Mouse (Mus musculus): ENCODE results near the gene Tas2r103.

Tas2r103 gene

DNA sequence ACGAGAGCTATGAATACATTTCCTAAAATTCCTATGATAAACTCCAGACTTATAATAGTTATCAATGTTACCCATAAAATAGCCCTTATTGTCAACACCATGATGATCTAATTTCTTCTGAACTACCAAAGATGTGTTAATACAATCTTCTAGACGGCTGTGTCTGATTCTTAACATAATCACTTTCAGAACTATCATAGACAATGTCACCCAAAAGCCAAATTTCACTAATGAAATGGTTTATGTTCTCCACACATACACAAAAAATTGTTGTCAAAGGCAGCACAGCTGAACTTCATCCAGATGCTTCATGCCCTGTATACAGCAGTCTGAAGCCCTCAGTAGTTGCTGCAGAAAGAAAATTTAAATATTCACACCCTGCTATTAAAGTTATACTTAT is at the start of gene Tas2r103:
Gene Tas2r103 (minus strand): TSS at position 101 of the 400 bp plus-strand sequence.
- DNase-seq (ENCODE audit: low read depth, low spot score): no peak

DNA sequence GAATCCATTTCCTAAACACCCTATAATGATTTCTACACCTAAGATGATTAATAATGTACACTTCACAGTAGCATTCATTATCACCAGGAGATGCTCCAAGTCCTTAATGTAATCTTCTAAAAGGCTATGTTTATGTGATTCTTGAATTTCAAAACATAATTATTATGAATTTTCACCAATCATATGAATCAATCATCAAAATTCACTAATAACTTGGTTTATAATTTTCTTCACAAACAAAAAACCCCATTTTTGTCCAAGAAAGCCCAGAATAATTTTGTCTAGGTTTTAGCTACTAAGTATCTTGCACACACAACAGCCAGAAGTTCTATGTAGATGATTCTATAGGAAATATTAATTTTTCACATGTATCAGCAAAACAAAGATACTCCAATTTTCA is 18.8 kb upstream of the Tas2r103 start, which contains the start of gene Tas2r140:
Gene Tas2r140 (minus strand): TSS at position 101 of the 400 bp plus-strand sequence.
- DNase-seq (ENCODE audit: low read depth, low spot score): no peak

All from R1 (cell line).